Mouse (Mus musculus): ENCODE results near the gene Arhgap20. TPM values are rescaled to one million over a fixed set of nuclear protein-coding genes. Genes with fewer than 3 reads are reported as not detected.

Gene Arhgap20
- total and polyA plus RNA-seq, 3 experiments = 3.5 to 29.6 (median 18.1) TPM

- peak; percentile 39 to 64 for DNase-seq
- peaks cover 2% of the 10 kb centered on the region for H3K4me1 ChIP-seq (ENCODE audit: control insufficient read depth, insufficient read depth, low read length)
- TF ChIP-seq CTCF (IDR thresholded peaks at IDR 0.05) (no peak), EP300 (IDR thresholded peaks at IDR 0.05; ENCODE audit: insufficient read depth, low read depth, low read length) (no peak), POLR2A (IDR thresholded peaks at IDR 0.05; ENCODE audit: insufficient read depth, low read depth, low read length) (no peak)
- intact Hi-C loops (cut with DNase I) = loop anchor here (2.0 to 10.0 kb wide), 3 partner anchors 131 to 431 kb away; no protein-coding TSS in a partner anchor
- H3K27me3 ChIP-seq (ENCODE audit: control insufficient read depth, insufficient read depth, low read length) = no peaks in the 10 kb centered on the region; the same call in 1 of the 2 replicates
- H3K4me3 ChIP-seq = peak overlapping the region; percentile 78
- peak overlapping the region; percentile 74 for H3K9ac ChIP-seq (ENCODE audit: low read depth, low read length)
- no peaks in the 10 kb centered on the region for H3K79me2 ChIP-seq (replicated peaks; ENCODE audit: control insufficient read depth, insufficient read depth, low read length)
- no peaks in the 10 kb centered on the region for H3K36me3 ChIP-seq (ENCODE audit: control insufficient read depth, insufficient read depth, low read length)
- WGBS = 1% methylated on average over 58 of the region's 58 CpGs
- H3K27ac ChIP-seq = peak overlapping the region; percentile 62
Measured at GRCm38 (mm10) chr9:51765417-51766174, 459 bp downstream of the Arhgap20 start.

- H3K27me3 ChIP-seq (ENCODE audit: control insufficient read depth, insufficient read depth, low read length) = no peaks in the 10 kb centered on the region; the same call in 1 of the 2 replicates
- no peaks in the 10 kb centered on the region for H3K36me3 ChIP-seq (ENCODE audit: control insufficient read depth, insufficient read depth, low read length)
- DNase-seq = no peak
- H3K27ac ChIP-seq = peak overlapping the region; percentile 62
- peak overlapping the region; percentile 74 for H3K9ac ChIP-seq (ENCODE audit: low read depth, low read length)
- H3K79me2 ChIP-seq (replicated peaks; ENCODE audit: control insufficient read depth, insufficient read depth, low read length) = no peaks in the 10 kb centered on the region
- peak overlapping the region; percentile 78 for H3K4me3 ChIP-seq
- intact Hi-C loops (cut with DNase I) = loop anchor here (10.0 kb wide), 2 partner anchors 132 to 372 kb away; no protein-coding TSS in a partner anchor
- TF ChIP-seq CTCF (IDR thresholded peaks at IDR 0.05) (no peak), POLR2A (IDR thresholded peaks at IDR 0.05; ENCODE audit: insufficient read depth, low read depth, low read length) (no peak), EP300 (IDR thresholded peaks at IDR 0.05; ENCODE audit: insufficient read depth, low read depth, low read length) (no peak)
- peaks cover 2% of the 10 kb centered on the region for H3K4me1 ChIP-seq (ENCODE audit: control insufficient read depth, insufficient read depth, low read length)
- 3% methylated on average over 29 of the region's 29 CpGs for WGBS
Measured at GRCm38 (mm10) chr9:51766175-51767062, 1.3 kb downstream of the Arhgap20 start.

GRCm38 (mm10) chr9:51774201-51774600 lies 9.1 kb downstream of the Arhgap20 start:
- no peaks in the 10 kb centered on the region; the same call in 1 of the 2 replicates for H3K79me2 ChIP-seq (replicated peaks; ENCODE audit: control insufficient read depth, insufficient read depth, low read length)
- peaks cover 3% of the 10 kb centered on the region; the same call in 1 of the 2 replicates for H3K4me1 ChIP-seq (ENCODE audit: control insufficient read depth, insufficient read depth, low read length)
- peak overlapping the region; percentile 65 for H3K27ac ChIP-seq
- peaks cover 12% of the 10 kb centered on the region for H3K36me3 ChIP-seq (ENCODE audit: control insufficient read depth, insufficient read depth, low read length)
- TF ChIP-seq CTCF (IDR thresholded peaks at IDR 0.05) = no peak
- H3K4me3 ChIP-seq = no peak overlapping the region
- no peak for DNase-seq
- WGBS = 54% methylated on average over 3 of the region's 3 CpGs
- peak overlapping the region; percentile 42 for H3K9ac ChIP-seq (ENCODE audit: low read depth, low read length)
- intact Hi-C loops (cut with DNase I) = loop anchor here (2.0 kb wide), 1 partner anchor 51 kb away; no protein-coding TSS in a partner anchor
- H3K27me3 ChIP-seq (ENCODE audit: control insufficient read depth, insufficient read depth, low read length) = no peaks in the 10 kb centered on the region

- intact Hi-C loops (cut with DNase I) = loop anchor here (5.0 kb wide), 1 partner anchor 131 kb away; no protein-coding TSS in a partner anchor
- peaks cover 12% of the 10 kb centered on the region for H3K36me3 ChIP-seq (ENCODE audit: control insufficient read depth, insufficient read depth, low read length)
- no peak for DNase-seq
- 23% methylated on average over 2 of the region's 2 CpGs for WGBS
- TF ChIP-seq EP300 (IDR thresholded peaks at IDR 0.05; ENCODE audit: insufficient read depth, low read depth, low read length) (no peak), POLR2A (IDR thresholded peaks at IDR 0.05; ENCODE audit: insufficient read depth, low read depth, low read length) (no peak)
- H3K27me3 ChIP-seq (ENCODE audit: control insufficient read depth, insufficient read depth, low read length) = no peaks in the 10 kb centered on the region
- H3K79me2 ChIP-seq (replicated peaks; ENCODE audit: control insufficient read depth, insufficient read depth, low read length) = peaks cover 2% of the 10 kb centered on the region; the same call in 1 of the 2 replicates
- H3K27ac ChIP-seq = peak overlapping the region; percentile 65
- H3K4me3 ChIP-seq = no peak overlapping the region
- H3K9ac ChIP-seq (ENCODE audit: low read depth, low read length) = no peak overlapping the region; the same call in 1 of the 2 replicates
- H3K4me1 ChIP-seq (ENCODE audit: control insufficient read depth, insufficient read depth, low read length) = peaks cover 3% of the 10 kb centered on the region; the same call in 1 of the 2 replicates
Measured at GRCm38 (mm10) chr9:51776459-51776858, 11.3 kb downstream of the Arhgap20 start.

GRCm38 (mm10) chr9:51777180-51777579 lies 12.0 kb downstream of the Arhgap20 start:
- DNase-seq = no peak
- H3K36me3 ChIP-seq (ENCODE audit: control insufficient read depth, insufficient read depth, low read length) = peaks cover 12% of the 10 kb centered on the region
- intact Hi-C loops (cut with DNase I) = loop anchor here (5.0 kb wide), 1 partner anchor 130 kb away; no protein-coding TSS in a partner anchor
- peaks cover 3% of the 10 kb centered on the region; the same call in 1 of the 2 replicates for H3K4me1 ChIP-seq (ENCODE audit: control insufficient read depth, insufficient read depth, low read length)
- no peak for TF ChIP-seq POLR2A (IDR thresholded peaks at IDR 0.05; ENCODE audit: insufficient read depth, low read depth, low read length)
- peak; percentile 54 for TF ChIP-seq CTCF (IDR thresholded peaks at IDR 0.05)
- no peak for TF ChIP-seq EP300 (IDR thresholded peaks at IDR 0.05; ENCODE audit: insufficient read depth, low read depth, low read length)
- WGBS = 22% methylated on average over 1 of the region's 1 CpGs
- no peak overlapping the region for H3K4me3 ChIP-seq
- no peak overlapping the region for H3K27ac ChIP-seq
- H3K9ac ChIP-seq (ENCODE audit: low read depth, low read length) = no peak overlapping the region
- H3K79me2 ChIP-seq (replicated peaks; ENCODE audit: control insufficient read depth, insufficient read depth, low read length) = 0 out of 2 replicates have a peak, but pooled peaks cover 2% of the 10 kb centered on the region
- no peaks in the 10 kb centered on the region for H3K27me3 ChIP-seq (ENCODE audit: control insufficient read depth, insufficient read depth, low read length)

Data from heart, adult 2 months (tissue).